In genomic region chr12:15800914-15801570, GRCm38 (mm10) we compare ENCODE assay signal across 8 mouse cellular contexts. TPM values are rescaled to one million over a fixed set of nuclear protein-coding genes. Genes with fewer than 3 reads are reported as not detected.
DNase-seq lines count a peak whose midpoint lies in the region; ATAC-seq and TF ChIP-seq lines count a peak whose summit lies in the region.

No protein-coding gene starts in this region.

- WGBS in heart, embryonic 10.5 days: 67% methylated on average over 9 of the region's 9 CpGs
- 64% methylated on average over 9 of the region's 9 CpGs for WGBS in forebrain, embryonic 14.5 days

- no peaks in the 10 kb centered on the region for H3K27me3 ChIP-seq in heart, embryonic 10.5 days (ENCODE audit: insufficient read depth, poor library complexity, severe bottlenecking)
- no peaks in the 10 kb centered on the region for H3K27me3 ChIP-seq in forebrain, embryonic 14.5 days (replicated peaks; ENCODE audit: control insufficient read depth, insufficient read depth, low read length)

- H3K9me3 ChIP-seq in heart, embryonic 10.5 days: no peaks in the 10 kb centered on the region
- no peaks in the 10 kb centered on the region for H3K9me3 ChIP-seq in ES-E14 (ENCODE audit: control insufficient read depth, insufficient read depth, low read depth, low read length)
- H3K9me3 ChIP-seq in forebrain, embryonic 14.5 days (replicated peaks; ENCODE audit: control insufficient read depth, low read length): no peaks in the 10 kb centered on the region

- 0 out of 2 replicates have a peak overlapping the region, but pooled peaks have one; percentile 1 for H3K4me2 ChIP-seq in forebrain, embryonic 14.5 days (ENCODE audit: low read length)

- H3K4me1 ChIP-seq in heart, embryonic 10.5 days: peaks cover 34% of the 10 kb centered on the region
- H3K4me1 ChIP-seq in ES-E14 (ENCODE audit: control insufficient read depth in 2 of 2, insufficient read depth in 2 of 2, low read length in 2 of 2, poor library complexity in 1 of 2): no peaks in the 10 kb centered on the region
- peaks cover 16% of the 10 kb centered on the region; the same call in 1 of the 2 replicates for H3K4me1 ChIP-seq in forebrain, embryonic 14.5 days (ENCODE audit: control insufficient read depth, insufficient read depth, low read length)

- H3K27ac ChIP-seq in heart, embryonic 10.5 days: no peak overlapping the region
- H3K27ac ChIP-seq in ES-E14 (ENCODE audit: insufficient read depth, low read depth, low read length, poor library complexity, severe bottlenecking): peak overlapping the region; percentile 9; the same call in 1 of the 2 replicates
- H3K27ac ChIP-seq in forebrain, embryonic 14.5 days (ENCODE audit: low read depth, low read length): no peak overlapping the region

- H3K4me3 ChIP-seq in heart, embryonic 10.5 days: no peak overlapping the region
- no peak overlapping the region for H3K4me3 ChIP-seq in ES-E14 (ENCODE audit: insufficient read depth in 1 of 2, low read depth in 1 of 2, low read length in 2 of 2, poor library complexity in 1 of 2, severe bottlenecking in 1 of 2)
- no peak overlapping the region for H3K4me3 ChIP-seq in forebrain, embryonic 14.5 days (ENCODE audit: low read depth, low read length)

- peak; percentile 47 for ATAC-seq in forebrain, embryonic 14.5 days

- in situ Hi-C loops in ES-E14 (cut with MboI; ENCODE audit: low sequenced_read_pairs in 2 of 2, unreplicated experiment in 2 of 2): no loop called here

- no peak overlapping the region for H3K9ac ChIP-seq in ES-E14 (ENCODE audit: insufficient read depth, low read depth, low read length, poor library complexity, severe bottlenecking)
- no peak overlapping the region for H3K9ac ChIP-seq in forebrain, embryonic 14.5 days (ENCODE audit: low read length)

- peak; percentile 55 to 76 for DNase-seq in heart, adult 18-20 months
- no peak for DNase-seq in heart, embryonic 10.5 days (ENCODE audit: low spot score)
- peak; percentile 74 for DNase-seq in ES-E14 (ENCODE audit: low read depth, low spot score)
- peak; percentile 66 for DNase-seq in forebrain, embryonic 14.5 days (ENCODE audit: low spot score)
- peak; percentile 5 for DNase-seq in hindlimb bud, embryonic 11.5 days (ENCODE audit: extremely low spot score, low read depth, low spot score)
- DNase-seq in retina, embryonic 14.5 days (ENCODE audit: low spot score): peak; percentile 18
- DNase-seq in c-Kit-positive CD71-positive TER-119-positive erythroid progenitor cells, embryonic 14.5 days (ENCODE audit: low spot score): no peak
- no peak for DNase-seq in thymus, postnatal 0 days (ENCODE audit: low spot score)

- peaks cover 69% of the 10 kb centered on the region for H3K36me3 ChIP-seq in heart, embryonic 10.5 days
- no peaks in the 10 kb centered on the region for H3K36me3 ChIP-seq in ES-E14 (ENCODE audit: control insufficient read depth, insufficient read depth, low read length, poor library complexity, severe bottlenecking)
- H3K36me3 ChIP-seq in forebrain, embryonic 14.5 days (ENCODE audit: control insufficient read depth, insufficient read depth, low read length): peaks cover 82% of the 10 kb centered on the region

TF ChIP-seq in ES-E14, 5 proteins besides CTCF, POLR2A, EP300 and RAD21:
- TF ChIP-seq ZNF384 (IDR thresholded peaks at IDR 0.05; ENCODE audit: low read depth, low read length) (no peak), ZC3H11A (IDR thresholded peaks at IDR 0.05; ENCODE audit: borderline replicate concordance, low read depth, low read length) (no peak), HCFC1 (IDR thresholded peaks at IDR 0.05; ENCODE audit: borderline replicate concordance, insufficient read depth, low read length) (no peak), CHD2 (IDR thresholded peaks at IDR 0.05; ENCODE audit: low read depth, low read length) (no peak), MAFK (IDR thresholded peaks at IDR 0.05; ENCODE audit: insufficient read depth, low read depth, low read length) (no peak)
TF ChIP-seq in ES-E14: peak in this region for 0.

RNA-seq across cellular contexts. Expression of gene Trib2, which starts 15.7 kb away (rescaled TPM):
- 10 to 100 TPM; 16.1 to 21.0 TPM for total RNA-seq in heart, adult 18-20 months (2021)
- polyA plus RNA-seq in heart, embryonic 10.5 days (2016; fragmentation: Nextera tagmentation; extraction: Ambion mirVana): 30.8 and 61.0 TPM in 2 replicates
- total RNA-seq in ES-E14 (2012; rRNA removed): 3.2 and 5.1 TPM in 2 replicates
- 87.4 and 100 TPM in 2 replicates for polyA plus RNA-seq in forebrain, embryonic 14.5 days (2014; fragmentation: Nextera tagmentation; extraction: Ambion mirVana)
- polyA plus RNA-seq in thymus, postnatal 0 days (2015; fragmentation: Nextera tagmentation; extraction: Ambion mirVana): 29.8 and 31.2 TPM in 2 replicates

Comparison
In these comparisons a context has a peak if more than half of its experiments do, and no peak if none do; other contexts are left out.
1. DNase-seq: peak in heart, adult 18-20 months (2 of 2), ES-E14 (single experiment), forebrain, embryonic 14.5 days (single experiment), hindlimb bud, embryonic 11.5 days (single experiment) and retina, embryonic 14.5 days (single experiment); none in heart, embryonic 10.5 days (single experiment), c-Kit-positive CD71-positive TER-119-positive erythroid progenitor cells, embryonic 14.5 days (single experiment) and thymus, postnatal 0 days (single experiment).